In genomic region chr6:121144066-121144465, GRCm38 (mm10) we compare ENCODE assay signal across 9 mouse cellular contexts. TPM values are rescaled to one million over a fixed set of nuclear protein-coding genes. Genes with fewer than 3 reads are reported as not detected.
DNase-seq lines count a peak whose midpoint lies in the region; ATAC-seq and TF ChIP-seq lines count a peak whose summit lies in the region.
"Had no signal": no experiment of that assay in that cellular context is flagged by ENCODE, and none has a peak within 500 bp of the region (broad histone marks: within the 10 kb centered on the region; RNA-seq: fewer than 3 reads in every experiment).

No protein-coding gene starts in this region.

- WGBS in kidney, adult 2 months, result 40% methylated on average over 4 of the region's 4 CpGs
- 45% methylated on average over 4 of the region's 4 CpGs for WGBS in lung, postnatal 0 days

- DNase-seq in heart, adult 18-20 months, result peak; percentile 67 to 70
- DNase-seq in heart, postnatal 25 days (ENCODE audit: low spot score), result no peak
- peak; percentile 81 for DNase-seq in MN1 (ENCODE audit: low spot score)
- DNase-seq in gastrocnemius, postnatal 10 days, result peak; percentile 70
- DNase-seq in kidney, adult 2 months, result peak; percentile 91
- DNase-seq in lung, postnatal 0 days (ENCODE audit: low spot score), result peak; percentile 85
- no peak for DNase-seq in spleen, adult 18-20 months

- TF ChIP-seq POLR2A in kidney, adult 2 months (IDR thresholded peaks at IDR 0.05; ENCODE audit: low read depth, low read length), result no peak

- H3K4me3 ChIP-seq in kidney, adult 2 months (ENCODE audit: insufficient read depth, low read depth, low read length), result no peak overlapping the region
- H3K4me3 ChIP-seq in lung, postnatal 0 days (ENCODE audit: low read depth, low read length), result no peak overlapping the region

- H3K4me2 ChIP-seq in lung, postnatal 0 days (replicated peaks; ENCODE audit: low read depth, low read length), result no peak overlapping the region

- peaks cover 7% of the 10 kb centered on the region; the same call in 1 of the 2 replicates for H3K4me1 ChIP-seq in kidney, adult 2 months (ENCODE audit: control insufficient read depth, insufficient read depth, low read length)
- H3K4me1 ChIP-seq in lung, postnatal 0 days (ENCODE audit: insufficient read depth, low read depth, low read length), result peaks cover 3% of the 10 kb centered on the region; the same call in 1 of the 2 replicates

- peak overlapping the region; percentile 29 for H3K27ac ChIP-seq in kidney, adult 2 months (ENCODE audit: insufficient read depth, low read depth, low read length)
- no peak overlapping the region for H3K27ac ChIP-seq in lung, postnatal 0 days (ENCODE audit: low read length)

- peak; percentile 82 for ATAC-seq in lung, postnatal 0 days
- ATAC-seq in megakaryocyte-erythroid progenitor cell, adult 5-6 weeks (replicated peaks; ENCODE audit: low FRiP score, low TSS enrichment, poor library complexity, severe bottlenecking), result no peak
- ATAC-seq: Patski had no signal

- no peaks in the 10 kb centered on the region for H3K36me3 ChIP-seq in kidney, adult 2 months (ENCODE audit: control insufficient read depth, insufficient read depth, low read length)
- H3K36me3 ChIP-seq in lung, postnatal 0 days (ENCODE audit: insufficient read depth, low read length), result no peaks in the 10 kb centered on the region

- no peak for TF ChIP-seq EP300 in lung, postnatal 0 days (IDR thresholded peaks at IDR 0.05)

- H3K27me3 ChIP-seq in kidney, adult 2 months (replicated peaks; ENCODE audit: control insufficient read depth, insufficient read depth, low read length), result no peaks in the 10 kb centered on the region
- H3K27me3 ChIP-seq in lung, postnatal 0 days (replicated peaks; ENCODE audit: insufficient read depth, low read length), result peaks cover 19% of the 10 kb centered on the region
- H3K27me3 ChIP-seq: Patski had no signal

- no peak for TF ChIP-seq CTCF in kidney, adult 2 months (conservative IDR thresholded peaks at IDR 0.05; ENCODE audit: insufficient read depth, insufficient read length, low read depth, low read length)
- no peak for TF ChIP-seq CTCF in lung, postnatal 0 days (IDR thresholded peaks at IDR 0.05)

- intact Hi-C loops in heart, postnatal 25 days (cut with DNase I), result no loop called here

- H3K9ac ChIP-seq in lung, postnatal 0 days (replicated peaks; ENCODE audit: low read depth), result no peak overlapping the region

- no peaks in the 10 kb centered on the region for H3K9me3 ChIP-seq in lung, postnatal 0 days (ENCODE audit: low read length)

RNA-seq across cellular contexts. Expression of gene Mical3, which starts 13.3 kb away (rescaled TPM):
- total RNA-seq in heart, adult 18-20 months (2021), result 100 to 1,000 TPM; 109 to 123 TPM
- 100 to 1,000 TPM; 123 to 140 TPM for total RNA-seq in heart, postnatal 25 days (2021)
- 10 to 100 TPM; 65.2 to 82.4 TPM for total RNA-seq in gastrocnemius, postnatal 10 days (2021)
- polyA plus RNA-seq in kidney, adult 2 months (2012; rRNA removed), result 16.1 and 17.5 TPM in 2 replicates
- 12.6 and 12.8 TPM in 2 replicates for polyA plus RNA-seq in lung, postnatal 0 days (2015; fragmentation: Nextera tagmentation; extraction: Ambion mirVana)
- 77.2 and 89.3 TPM in 2 replicates for total RNA-seq in megakaryocyte-erythroid progenitor cell, adult 5-6 weeks (2014; fragmentation: Nextera tagmentation)
- total RNA-seq in megakaryocyte-erythroid progenitor cell, adult 5-6 weeks (2017), result 23.6 and 26.4 TPM in 2 replicates

RNA-seq across cellular contexts. Expression of gene Pex26, which starts 39.4 kb away (rescaled TPM):
- total RNA-seq in heart, adult 18-20 months (2021), result 1 to 10 TPM; 6.7 to 7.9 TPM
- total RNA-seq in heart, postnatal 25 days (2021), result 1 to 10 TPM; 6.9 to 7.1 TPM
- total RNA-seq in gastrocnemius, postnatal 10 days (2021), result 1 to 10 TPM; 4.0 TPM
- 21.0 and 24.2 TPM in 2 replicates for polyA plus RNA-seq in kidney, adult 2 months (2012; rRNA removed)
- polyA plus RNA-seq in lung, postnatal 0 days (2015; fragmentation: Nextera tagmentation; extraction: Ambion mirVana), result 5.9 and 6.2 TPM in 2 replicates
- 6.3 and 9.5 TPM in 2 replicates for total RNA-seq in megakaryocyte-erythroid progenitor cell, adult 5-6 weeks (2014; fragmentation: Nextera tagmentation)
- total RNA-seq in megakaryocyte-erythroid progenitor cell, adult 5-6 weeks (2017), result 6.2 and 7.1 TPM in 2 replicates

Comparison
In these comparisons a context has a peak if more than half of its experiments do, and no peak if none do; other contexts are left out.
1. DNase-seq: peak in heart, adult 18-20 months (2 of 2), MN1 (single experiment), gastrocnemius, postnatal 10 days (single experiment), kidney, adult 2 months (single experiment) and lung, postnatal 0 days (single experiment); none in heart, postnatal 25 days (single experiment) and spleen, adult 18-20 months (0 of 2).